Mouse (Mus musculus): ENCODE measurements around the gene Sirt3. TPM values are rescaled to one million over a fixed set of nuclear protein-coding genes. Genes with fewer than 3 reads are reported as not detected.
"Not testable (repeated sequence)": the region's sequence is repeated elsewhere in the genome, so short reads cannot be mapped to it uniquely, and the experiment has no call there.

The Sirt3 gene
- total RNA-seq, 2 experiments from 2014 or later: 19.5 to 24.7 TPM

GRCm38 (mm10) chr7:140900220-140900619, 18.1 kb upstream of the Sirt3 start, which contains the start of gene Cox8b:
TSS of gene Cox8b (minus strand) at chr7:140900446.
- DNase-seq: peak; percentile 67
- intact Hi-C loops (cut with DNase I; ENCODE audit: low total_unique reads): no loop called here

GRCm38 (mm10) chr7:140899121-140899520, 17.0 kb upstream of the Sirt3 start:
- DNase-seq: no peak
- intact Hi-C loops (cut with DNase I; ENCODE audit: low total_unique reads): no loop called here

- DNase-seq: no peak
Observed at GRCm38 (mm10) chr7:140897863-140898262, 15.8 kb upstream of the Sirt3 start.

GRCm38 (mm10) chr7:140894611-140895010, 12.5 kb upstream of the Sirt3 start:
- intact Hi-C loops (cut with DNase I; ENCODE audit: low total_unique reads): no loop called here
- DNase-seq: no peak

More at GRCm38 (mm10) chr7:140897863-140898262, 15.8 kb upstream of the Sirt3 start:
- intact Hi-C loops (cut with DNase I; ENCODE audit: low total_unique reads): no loop called here

GRCm38 (mm10) chr7:140894031-140894430, 11.9 kb upstream of the Sirt3 start:
- intact Hi-C loops (cut with DNase I; ENCODE audit: low total_unique reads): no loop called here
- DNase-seq: no peak

- intact Hi-C loops (cut with DNase I; ENCODE audit: low total_unique reads); DNase-seq: not testable (repeated sequence)
Observed at GRCm38 (mm10) chr7:140890636-140891035, 8.5 kb upstream of the Sirt3 start.

GRCm38 (mm10) chr7:140882469-140882803, 327 bp upstream of the Sirt3 start:
- intact Hi-C loops (cut with DNase I; ENCODE audit: low total_unique reads): no loop called here
- no peak for DNase-seq

- intact Hi-C loops (cut with DNase I; ENCODE audit: low total_unique reads): no loop called here
- DNase-seq: no peak
Observed at GRCm38 (mm10) chr7:140880865-140881515, 1.1 kb downstream of the Sirt3 start.

GRCm38 (mm10) chr7:140880419-140880818, 1.7 kb downstream of the Sirt3 start:
- intact Hi-C loops (cut with DNase I; ENCODE audit: low total_unique reads): no loop called here
- DNase-seq: no peak

GRCm38 (mm10) chr7:140879355-140879754, 2.8 kb downstream of the Sirt3 start:
- DNase-seq: no peak
- intact Hi-C loops (cut with DNase I; ENCODE audit: low total_unique reads): no loop called here

GRCm38 (mm10) chr7:140877364-140877763, 4.7 kb downstream of the Sirt3 start:
- intact Hi-C loops (cut with DNase I; ENCODE audit: low total_unique reads): no loop called here
- no peak for DNase-seq

- no peak for DNase-seq
- intact Hi-C loops (cut with DNase I; ENCODE audit: low total_unique reads): no loop called here
Observed at GRCm38 (mm10) chr7:140874224-140874623, 7.9 kb downstream of the Sirt3 start.

GRCm38 (mm10) chr7:140864761-140865160, 17.3 kb downstream of the Sirt3 start:
- no peak for DNase-seq
- intact Hi-C loops (cut with DNase I; ENCODE audit: low total_unique reads): no loop called here

GRCm38 (mm10) chr7:140860728-140861127, 21.4 kb downstream of the Sirt3 start:
- intact Hi-C loops (cut with DNase I; ENCODE audit: low total_unique reads): no loop called here
- DNase-seq: no peak

GRCm38 (mm10) chr7:140859997-140860396, 22.1 kb downstream of the Sirt3 start:
- DNase-seq: no peak
- intact Hi-C loops (cut with DNase I; ENCODE audit: low total_unique reads): no loop called here

- intact Hi-C loops (cut with DNase I; ENCODE audit: low total_unique reads): no loop called here
- no peak for DNase-seq
Observed at GRCm38 (mm10) chr7:140858746-140859145, 23.4 kb downstream of the Sirt3 start.

- intact Hi-C loops (cut with DNase I; ENCODE audit: low total_unique reads): no loop called here
- no peak for DNase-seq
Observed at GRCm38 (mm10) chr7:140857550-140858505, 24.3 kb downstream of the Sirt3 start, which contains the start of gene Bet1l. TSS of gene Bet1l (minus strand) at chr7:140857577.

- intact Hi-C loops (cut with DNase I; ENCODE audit: low total_unique reads): no loop called here
- DNase-seq: peak; percentile 93
Observed at GRCm38 (mm10) chr7:140856785-140857549, 25.1 kb downstream of the Sirt3 start, which contains the start of gene Ric8a. TSS of gene Ric8a (plus strand) at chr7:140856957.

- intact Hi-C loops (cut with DNase I; ENCODE audit: low total_unique reads): no loop called here
Observed at GRCm38 (mm10) chr7:140855860-140856784, 26.0 kb downstream of the Sirt3 start, which contains the start of gene Gm45785. TSS of gene Gm45785 (minus strand) at chr7:140856331.

More at GRCm38 (mm10) chr7:140855860-140856784, 26.0 kb downstream of the Sirt3 start, which contains the start of gene Gm45785:
- DNase-seq: peak; percentile 85

Data from gastrocnemius, postnatal 14 days (tissue).